Mouse (Mus musculus) ES-E14 (cell line): Measurements from ENCODE around the gene Mtx1. TPM values are rescaled to one million over a fixed set of nuclear protein-coding genes. Genes with fewer than 3 reads are reported as not detected.

Experiments
- DNase-seq: peaks from one replicate; pipeline ENCODE4 v3.0.0-alpha.2; 2013; ENCODE audit warnings: low read depth, low spot score
- H3K27ac ChIP-seq: 2 replicates; pipeline ENCODE4 v1.5.1; 2012; ENCODE audit warnings: low read depth, mild to moderate bottlenecking, low read length, moderate library complexity, mixed read lengths; ENCODE audit not compliant: poor library complexity, insufficient read depth, severe bottlenecking
- H3K36me3 ChIP-seq: 2 replicates; pipeline ENCODE4 v1.6.1; 2012; ENCODE audit warnings: mild to moderate bottlenecking, low read length, moderate library complexity, mixed read lengths; ENCODE audit not compliant: control insufficient read depth, poor library complexity, insufficient read depth, severe bottlenecking
- H3K4me1 ChIP-seq, 2 experiments: fragments of 150-350 bp in 1 of 2; sonication (generic) in 1 of 2; 2 replicates each; pipeline ENCODE4 v1.6.1; 2012; ENCODE audit warnings: low read length in 2 of 2, mild to moderate bottlenecking in 1 of 2, mixed read lengths in 1 of 2; ENCODE audit not compliant: control insufficient read depth in 2 of 2, insufficient read depth in 2 of 2, poor library complexity in 1 of 2
- H3K4me3 ChIP-seq, 2 experiments: fragments of 150-350 bp in 1 of 2; sonication (generic) in 1 of 2; 2 replicates each; pipeline ENCODE4 v1.5.1; 2012; ENCODE audit warnings: low read length in 2 of 2, low read depth in 1 of 2, mild to moderate bottlenecking in 1 of 2, mixed read lengths in 1 of 2; ENCODE audit not compliant: insufficient read depth in 1 of 2, poor library complexity in 1 of 2, severe bottlenecking in 1 of 2
- H3K9ac ChIP-seq: 2 replicates; pipeline ENCODE4 v1.6.1; 2012; ENCODE audit warnings: low read depth, mild to moderate bottlenecking, low read length, mixed read lengths; ENCODE audit not compliant: poor library complexity, insufficient read depth, severe bottlenecking
- H3K9me3 ChIP-seq: fragments of 150-350 bp; sonication (generic); 2 replicates; pipeline ENCODE4 v1.6.1; 2012; ENCODE audit warnings: low read depth, mild to moderate bottlenecking, low read length; ENCODE audit not compliant: control insufficient read depth, insufficient read depth
- CHD2 ChIP-seq: IDR thresholded peaks from 2 replicates; pipeline ENCODE4 v1.6.1; 2014; ENCODE audit warnings: mild to moderate bottlenecking, low read depth, low read length, inconsistent platforms
- HCFC1 ChIP-seq: IDR thresholded peaks from 2 replicates; pipeline ENCODE4 v1.6.1; 2012; ENCODE audit warnings: low read length, inconsistent platforms, borderline replicate concordance; ENCODE audit not compliant: insufficient read depth
- MAFK ChIP-seq: IDR thresholded peaks from 2 replicates; pipeline ENCODE4 v1.6.1; 2014; ENCODE audit warnings: mild to moderate bottlenecking, low read depth, low read length, inconsistent platforms; ENCODE audit not compliant: insufficient read depth
- ZC3H11A ChIP-seq: IDR thresholded peaks from 2 replicates; pipeline ENCODE4 v1.6.1; 2012; ENCODE audit warnings: low read depth, mild to moderate bottlenecking, inconsistent platforms, low read length, borderline replicate concordance
- ZNF384 ChIP-seq: IDR thresholded peaks from 2 replicates; pipeline ENCODE4 v1.6.1; 2012; ENCODE audit warnings: low read depth, low read length, inconsistent platforms
- in situ Hi-C, 2 experiments: fragments of 600-800 bp; cut with MboI; formaldehyde crosslinking; loops; one replicate each; pipeline ENCODE4 v1.15.1; 2025; ENCODE audit warnings: low sequenced_read_pairs in 2 of 2, inconsistent platforms in 1 of 2; ENCODE audit not compliant: unreplicated experiment in 2 of 2
- total RNA-seq: library from RNA; depleted of rRNA; stranded (reverse); fragments of 300-350 nt; gene quantifications from 2 replicates; pipeline ENCODE4 v1.2.3, GENCODE M21; 2012

Gene Mtx1
- total RNA-seq, 1 experiment, result 251 TPM

DNA sequence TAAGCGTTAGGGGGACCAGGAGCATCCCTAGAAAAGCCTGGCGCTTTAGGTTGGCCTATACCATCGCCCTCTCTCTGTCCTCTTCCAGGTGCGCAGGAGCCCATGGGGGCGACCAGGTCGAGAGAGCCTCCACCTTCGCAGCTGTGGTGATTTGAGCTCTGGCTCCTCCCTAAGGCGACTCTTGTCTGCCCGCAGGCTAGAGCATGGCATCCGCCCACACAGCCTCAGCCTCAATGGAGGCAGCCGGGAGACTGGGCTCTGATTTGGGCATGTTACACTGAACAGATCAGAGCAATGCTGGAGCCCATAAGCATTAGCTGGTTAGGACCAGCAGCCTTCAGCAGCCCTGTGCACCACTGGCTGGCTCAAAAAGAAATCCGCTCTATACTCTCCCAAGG is 38.4 kb downstream of the Mtx1 start:
- in situ Hi-C loops, result no loop called here
- Histone ChIP-seq H3K9me3 (no peaks in the 10 kb centered on the region), H3K9ac (peak overlapping the region; percentile 1; the same call in 1 of the 2 replicates), H3K4me1 (peaks cover 5 to 23% of the 10 kb centered on the region in 2 experiments; a peak in 3 of 4 replicates), H3K27ac (no peak overlapping the region), H3K4me3 (peak overlapping the region in 1 of 2 experiments; percentile 7; a peak in 1 of 4 replicates), H3K36me3 (no peaks in the 10 kb centered on the region)
- no peak for TF ChIP-seq HCFC1
- no peak for TF ChIP-seq ZNF384
- no peak for TF ChIP-seq CHD2
- no peak for TF ChIP-seq MAFK
- no peak for TF ChIP-seq ZC3H11A
- DNase-seq, result no peak

DNA sequence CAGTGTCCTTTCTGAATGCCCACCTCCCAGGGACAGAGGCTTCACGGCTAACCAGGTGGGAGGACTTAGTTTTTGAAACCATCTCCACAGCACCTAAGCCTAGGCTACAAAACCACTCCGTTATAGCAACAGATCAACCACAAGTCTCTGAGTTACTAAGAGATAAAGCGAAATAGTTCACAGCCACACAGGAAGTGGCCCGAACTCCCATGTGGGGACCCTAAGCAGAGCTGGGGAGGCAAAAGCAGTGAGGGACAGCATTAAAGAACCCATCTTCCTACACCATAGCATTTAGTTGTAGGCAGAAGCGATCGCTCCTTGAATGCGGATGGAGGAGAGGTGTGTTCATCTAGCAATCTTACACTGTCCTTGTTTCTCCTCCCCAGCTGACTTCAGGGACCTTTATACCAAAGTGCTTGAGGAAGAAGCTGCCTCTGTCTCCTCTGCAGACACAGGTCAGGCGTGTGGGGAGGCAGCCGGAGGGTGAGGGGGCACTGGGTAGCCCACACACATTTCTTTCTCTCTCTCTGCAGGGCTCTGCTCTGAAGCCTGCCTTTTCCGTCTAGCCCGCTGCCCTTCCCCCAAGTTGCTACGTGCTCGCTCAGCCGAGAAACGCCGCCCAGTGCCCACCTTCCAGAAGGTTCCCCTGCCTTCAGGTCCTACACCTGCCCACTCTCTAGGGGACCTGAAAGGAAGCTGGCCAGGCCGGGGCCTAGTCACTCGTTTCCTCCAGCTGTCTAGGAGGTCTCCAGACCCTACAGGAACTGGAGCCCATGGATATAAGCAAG is 39.0 kb downstream of the Mtx1 start:
- Histone ChIP-seq H3K27ac (no peak overlapping the region), H3K9ac (0 out of 2 replicates have a peak overlapping the region, but pooled peaks have one; percentile 60), H3K4me3 (peak overlapping the region; percentile 0 to 54; a peak in 2 of 4 replicates), H3K4me1 (peaks cover 5 to 23% of the 10 kb centered on the region in 2 experiments; a peak in 3 of 4 replicates), H3K36me3 (no peaks in the 10 kb centered on the region), H3K9me3 (no peaks in the 10 kb centered on the region)
- TF ChIP-seq ZNF384, result no peak
- TF ChIP-seq MAFK, result no peak
- no peak for TF ChIP-seq ZC3H11A
- no peak for TF ChIP-seq CHD2
- no peak for TF ChIP-seq HCFC1
- in situ Hi-C loops, result no loop called here
- DNase-seq, result no peak

- DNase-seq, result no peak
- Histone ChIP-seq H3K4me1 (peaks cover 5 to 23% of the 10 kb centered on the region in 2 experiments; a peak in 3 of 4 replicates), H3K36me3 (no peaks in the 10 kb centered on the region; the same call in 1 of the 2 replicates), H3K4me3 (peak overlapping the region; percentile 54 to 58; a peak in 3 of 4 replicates), H3K27ac (no peak overlapping the region), H3K9ac (peak overlapping the region; percentile 60), H3K9me3 (no peaks in the 10 kb centered on the region)
- TF ChIP-seq CHD2, result no peak
- in situ Hi-C loops, result no loop called here
These were observed 39.7 kb downstream of the Mtx1 start for GRCm38 (mm10) chr3:89187197-89187596.

DNA sequence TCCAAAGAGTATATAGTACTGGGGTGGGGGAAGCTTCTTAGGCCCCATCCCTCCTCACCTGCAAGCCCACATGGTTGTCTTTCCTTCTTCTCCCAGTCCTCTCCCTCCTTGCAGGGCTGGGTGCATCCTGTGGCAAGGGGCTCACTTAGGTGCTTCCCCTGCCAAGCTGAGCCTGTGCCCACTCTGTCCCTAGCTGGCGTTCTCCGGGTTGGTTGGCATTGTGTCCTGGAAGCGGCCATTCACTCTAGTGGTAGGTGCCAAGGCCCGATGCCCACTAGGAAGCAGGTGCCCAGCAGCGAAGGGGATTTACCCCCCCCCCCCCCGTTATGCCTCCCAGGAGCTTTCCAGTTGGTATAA is 43.0 kb downstream of the Mtx1 start:
- TF ChIP-seq MAFK (no peak), HCFC1 (no peak), ZC3H11A (no peak), CHD2 (no peak), ZNF384 (no peak)
- peaks cover 18% of the 10 kb centered on the region for H3K36me3 ChIP-seq
- H3K4me1 ChIP-seq, result peaks cover 5 to 26% of the 10 kb centered on the region in 2 experiments; a peak in 3 of 4 replicates
- in situ Hi-C loops, result no loop called here
- DNase-seq, result no peak
- H3K9me3 ChIP-seq, result no peaks in the 10 kb centered on the region
- H3K9ac ChIP-seq, result peak overlapping the region; percentile 79; the same call in 1 of the 2 replicates
- peak overlapping the region; percentile 72 to 83; a peak in 3 of 4 replicates for H3K4me3 ChIP-seq
- H3K27ac ChIP-seq, result no peak overlapping the region
